Mouse (Mus musculus): Measurements from ENCODE around the gene Ifna16.

Ifna16 gene

GRCm38 (mm10) chr4:88644359-88644758, 32.4 kb downstream of the Ifna16 start, which contains the start of gene Ifna13:
Ifna13 (minus strand) TSS chr4:88644459.
- in situ Hi-C loops (cut with MseI, MboI) = no loop called here

GRCm38 (mm10) chr4:88642526-88642925, 34.2 kb downstream of the Ifna16 start:
- in situ Hi-C loops (cut with MseI, MboI) = no loop called here

DNA sequence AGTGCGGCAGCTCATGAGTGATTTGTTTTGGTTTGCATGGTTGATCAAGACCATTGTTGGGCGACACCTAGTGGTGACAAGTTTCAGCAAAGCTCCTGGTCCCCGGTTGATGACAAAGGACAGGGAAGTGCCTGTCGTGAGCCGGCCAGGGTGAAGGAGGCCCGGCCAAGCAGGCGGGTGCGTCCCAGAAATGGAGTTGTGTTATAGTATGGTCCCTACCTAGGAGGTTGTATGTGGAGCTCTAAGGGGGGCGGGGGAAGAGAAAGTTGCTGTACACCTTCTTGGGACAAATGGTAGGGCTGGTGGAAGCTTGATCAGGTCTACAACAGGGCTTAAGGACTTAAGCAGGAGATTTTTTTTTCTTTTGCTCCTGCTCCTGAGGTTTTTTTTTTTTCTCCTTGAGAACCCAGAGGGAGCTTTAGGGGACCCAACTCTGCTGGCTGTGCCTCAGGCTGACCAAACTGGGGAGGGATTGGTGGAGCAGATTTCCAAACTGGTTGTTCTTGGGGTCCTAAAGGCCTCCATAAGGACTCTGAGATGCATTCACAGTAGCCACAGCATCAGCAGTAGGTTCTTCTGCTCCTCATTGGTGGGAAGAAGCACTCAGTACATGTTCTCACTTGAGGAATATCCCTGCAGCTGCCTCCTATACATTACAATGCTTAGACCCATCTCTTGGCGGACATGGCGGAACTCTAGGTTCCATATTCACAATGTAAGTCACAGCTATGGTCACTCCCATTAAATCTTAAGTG, 35.5 kb downstream of the Ifna16 start:
- in situ Hi-C loops (cut with MseI, MboI) = no loop called here

DNA sequence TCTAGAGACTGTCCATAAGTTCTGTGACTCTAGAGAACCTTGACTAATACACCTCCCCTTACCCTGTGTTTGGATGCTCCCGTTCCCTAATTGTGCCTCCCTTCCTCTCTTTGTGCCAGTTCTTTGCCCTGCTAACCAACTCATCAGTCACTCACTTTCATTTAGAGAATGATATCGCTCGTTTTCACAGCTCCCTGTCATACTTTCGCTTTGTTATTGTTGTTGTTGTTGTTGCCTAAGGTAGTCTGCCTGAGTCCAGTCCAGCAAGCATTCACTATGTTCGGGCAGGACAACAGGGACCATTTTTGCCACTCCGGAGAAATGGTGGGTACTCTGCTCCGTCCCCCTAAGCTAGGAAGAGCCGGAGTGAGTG, 36.0 kb downstream of the Ifna16 start:
- in situ Hi-C loops (cut with MseI, MboI) = no loop called here

GRCm38 (mm10) chr4:88634311-88634710, 42.4 kb downstream of the Ifna16 start, which contains the start of gene C87499:
C87499 (minus strand) TSS chr4:88634411.
- in situ Hi-C loops (cut with MseI, MboI) = no loop called here
